Comparison of ENCODE assay signal across 20 mouse cellular contexts in genomic region chr2:114492398-114492797, GRCm38 (mm10).
DNase-seq lines count a peak whose midpoint lies in the region; ATAC-seq and TF ChIP-seq lines count a peak whose summit lies in the region.
"Had no signal": no experiment of that assay in that cellular context is flagged by ENCODE, and none has a peak within 500 bp of the region (broad histone marks: within the 10 kb centered on the region; RNA-seq: fewer than 3 reads in every experiment).

No protein-coding gene starts in this region.

- H3K36me3 ChIP-seq in kidney, embryonic 15.5 days: no peaks in the 10 kb centered on the region
- no peaks in the 10 kb centered on the region for H3K36me3 ChIP-seq in midbrain, postnatal 0 days (ENCODE audit: insufficient read depth, low read length)
- H3K36me3 ChIP-seq in midbrain, embryonic 16.5 days (ENCODE audit: control insufficient read depth, insufficient read depth, low read length): no peaks in the 10 kb centered on the region
- H3K36me3 ChIP-seq: embryonic facial prominence, embryonic 15.5 days; forebrain, embryonic 10.5 days; heart, embryonic 12.5 days; hindbrain, embryonic 10.5 days had no signal

- no peak overlapping the region for H3K9ac ChIP-seq in kidney, embryonic 15.5 days
- H3K9ac ChIP-seq in midbrain, postnatal 0 days (replicated peaks; ENCODE audit: low read length, poor library complexity, severe bottlenecking): no peak overlapping the region
- H3K9ac ChIP-seq in midbrain, embryonic 16.5 days (ENCODE audit: low read depth, low read length): no peak overlapping the region
- H3K9ac ChIP-seq: embryonic facial prominence, embryonic 15.5 days; heart, embryonic 12.5 days had no signal

- H3K27me3 ChIP-seq in kidney, embryonic 15.5 days: no peaks in the 10 kb centered on the region
- H3K27me3 ChIP-seq in midbrain, postnatal 0 days (ENCODE audit: insufficient read depth, low read length): no peaks in the 10 kb centered on the region
- H3K27me3 ChIP-seq in midbrain, embryonic 16.5 days (ENCODE audit: control insufficient read depth, insufficient read depth, low read depth, low read length): no peaks in the 10 kb centered on the region
- H3K27me3 ChIP-seq: CH12.LX; embryonic facial prominence, embryonic 15.5 days; heart, embryonic 12.5 days had no signal

- no peak for DNase-seq in kidney, adult 11 months
- DNase-seq in midbrain, postnatal 0 days (ENCODE audit: low spot score): peak; percentile 1
- peak; percentile 35 for DNase-seq in 3T3-L1 (ENCODE audit: low read depth, low spot score)
- peak; percentile 20 for DNase-seq in mesoderm, embryonic 11.5 days (ENCODE audit: low read depth, low spot score)
- DNase-seq in cerebellum, adult 11-12 months: no peak
- DNase-seq: adrenal gland, postnatal 14 days; cerebellum, adult 8-10 months; gastrocnemius, adult 2 months; gastrocnemius, postnatal 25 days had no signal

- no peaks in the 10 kb centered on the region for H3K9me3 ChIP-seq in kidney, embryonic 15.5 days (replicated peaks)
- H3K9me3 ChIP-seq in midbrain, postnatal 0 days (ENCODE audit: low read length): no peaks in the 10 kb centered on the region
- H3K9me3 ChIP-seq in midbrain, embryonic 16.5 days (replicated peaks; ENCODE audit: control insufficient read depth, low read length, poor library complexity, severe bottlenecking): no peaks in the 10 kb centered on the region
- H3K9me3 ChIP-seq: embryonic facial prominence, embryonic 15.5 days; forebrain, embryonic 10.5 days; heart, embryonic 12.5 days; hindbrain, embryonic 10.5 days had no signal

- 28% methylated on average over 3 of the region's 3 CpGs for WGBS in kidney, embryonic 15.5 days
- 48% methylated on average over 3 of the region's 3 CpGs for WGBS in midbrain, postnatal 0 days
- WGBS in midbrain, embryonic 16.5 days: 44% methylated on average over 3 of the region's 3 CpGs

- H3K27ac ChIP-seq in kidney, embryonic 15.5 days: peak overlapping the region; percentile 60; the same call in 1 of the 2 replicates
- H3K27ac ChIP-seq in midbrain, postnatal 0 days (ENCODE audit: low read depth, low read length): no peak overlapping the region
- no peak overlapping the region for H3K27ac ChIP-seq in midbrain, embryonic 16.5 days (ENCODE audit: low read length)
- H3K27ac ChIP-seq: embryonic facial prominence, embryonic 15.5 days; forebrain, embryonic 10.5 days; gastrocnemius, adult 2 months; hindbrain, embryonic 10.5 days had no signal

- no peak for TF ChIP-seq CTCF in midbrain, postnatal 0 days (IDR thresholded peaks at IDR 0.05)

- ATAC-seq in kidney, embryonic 15.5 days (replicated peaks; ENCODE audit: low FRiP score): no peak
- no peak for ATAC-seq in midbrain, postnatal 0 days (ENCODE audit: low FRiP score)
- no peak for ATAC-seq in midbrain, embryonic 16.5 days
- ATAC-seq: activated CD4-positive, CD25-positive, alpha-beta regulatory T cell, adult 4 months; forebrain, embryonic 14.5 days; Patski had no signal

- H3K4me3 ChIP-seq in kidney, embryonic 15.5 days (replicated peaks): no peak overlapping the region
- no peak overlapping the region for H3K4me3 ChIP-seq in midbrain, postnatal 0 days (ENCODE audit: low read depth, low read length)
- no peak overlapping the region for H3K4me3 ChIP-seq in midbrain, embryonic 16.5 days (ENCODE audit: low read depth, low read length)
- H3K4me3 ChIP-seq: embryonic facial prominence, embryonic 15.5 days; erythroblast, embryonic 14.5 days; forebrain, embryonic 10.5 days; gastrocnemius, adult 2 months; heart, embryonic 12.5 days; hindbrain, embryonic 10.5 days had no signal

- no peak overlapping the region for H3K4me2 ChIP-seq in kidney, embryonic 15.5 days
- H3K4me2 ChIP-seq in midbrain, postnatal 0 days (ENCODE audit: low read depth, low read length, poor library complexity, severe bottlenecking): no peak overlapping the region
- H3K4me2 ChIP-seq in midbrain, embryonic 16.5 days (ENCODE audit: low read length): no peak overlapping the region
- H3K4me2 ChIP-seq: embryonic facial prominence, embryonic 15.5 days; heart, embryonic 12.5 days had no signal

- H3K4me1 ChIP-seq in kidney, embryonic 15.5 days: no peaks in the 10 kb centered on the region
- no peaks in the 10 kb centered on the region for H3K4me1 ChIP-seq in midbrain, postnatal 0 days (ENCODE audit: insufficient read depth, low read length)
- no peaks in the 10 kb centered on the region for H3K4me1 ChIP-seq in midbrain, embryonic 16.5 days (ENCODE audit: control insufficient read depth, insufficient read depth, low read length)
- H3K4me1 ChIP-seq: embryonic facial prominence, embryonic 15.5 days; forebrain, embryonic 10.5 days; hindbrain, embryonic 10.5 days had no signal

Comparison
In these comparisons a context has a peak if more than half of its experiments do, and no peak if none do; other contexts are left out.
1. DNase-seq: peak in midbrain, postnatal 0 days (single experiment), 3T3-L1 (single experiment) and mesoderm, embryonic 11.5 days (single experiment); none in kidney, adult 11 months (single experiment) and cerebellum, adult 11-12 months (single experiment).